Mouse (Mus musculus): ENCODE data around the gene Slc22a21. TPM values are rescaled to one million over a fixed set of nuclear protein-coding genes. Genes with fewer than 3 reads are reported as not detected.
"Not testable (repeated sequence)": the region's sequence is repeated elsewhere in the genome, so short reads cannot be mapped to it uniquely, and the experiment has no call there.

The Slc22a21 gene
- total RNA-seq (2021) = 1 to 10 TPM; 1.9 to 2.6 TPM

DNA sequence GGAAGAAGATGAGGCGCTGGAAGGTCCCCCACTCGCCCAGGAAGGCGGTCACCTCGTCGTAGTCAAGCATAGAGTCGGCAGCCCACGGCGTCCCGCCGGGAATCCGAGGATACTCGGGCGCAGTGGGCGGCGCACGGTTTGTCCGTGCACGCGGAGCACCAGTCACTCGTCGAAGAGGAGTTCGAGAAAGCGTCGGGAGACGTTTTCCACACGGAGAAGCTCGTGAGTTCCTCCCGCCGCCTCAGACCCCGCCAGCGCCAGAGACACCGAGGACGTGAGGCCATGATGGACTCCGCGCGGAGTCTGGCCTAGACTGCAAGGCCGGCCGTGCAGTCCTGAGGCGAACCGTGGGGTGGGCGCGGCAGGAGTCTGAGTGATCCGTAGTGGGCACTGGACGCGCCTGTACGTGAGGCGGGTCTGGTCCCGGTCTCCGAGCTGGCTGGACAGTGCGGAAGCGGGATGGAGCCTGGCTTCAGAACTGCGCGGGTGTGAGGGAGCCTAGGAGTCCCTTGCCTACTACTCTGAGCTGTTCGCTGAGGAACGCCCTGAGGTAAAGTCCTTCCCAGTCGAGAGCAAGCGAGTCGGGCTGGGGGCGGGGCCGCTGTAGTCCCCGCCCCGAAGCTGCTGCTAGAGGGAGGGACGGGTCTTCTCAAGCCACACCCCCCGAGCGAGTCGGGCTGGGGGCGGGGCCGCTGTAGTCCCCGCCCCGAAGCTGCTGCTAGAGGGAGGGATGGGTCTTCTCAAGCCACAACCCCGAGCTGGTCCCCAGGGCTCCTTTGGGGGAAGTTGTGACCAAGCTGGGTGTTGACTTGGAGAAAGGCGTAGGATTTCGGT, at the start of gene Slc22a21:
Gene Slc22a21, minus strand, starts transcription at position 545 of the 834 bp plus-strand sequence.
- intact Hi-C loops (cut with DNase I) = loop anchor here (1.0 kb wide), 1 partner anchor 89 kb away; the partner anchor contains the start of gene Slc22a5
- DNase-seq = peak; percentile 66 to 67

DNA sequence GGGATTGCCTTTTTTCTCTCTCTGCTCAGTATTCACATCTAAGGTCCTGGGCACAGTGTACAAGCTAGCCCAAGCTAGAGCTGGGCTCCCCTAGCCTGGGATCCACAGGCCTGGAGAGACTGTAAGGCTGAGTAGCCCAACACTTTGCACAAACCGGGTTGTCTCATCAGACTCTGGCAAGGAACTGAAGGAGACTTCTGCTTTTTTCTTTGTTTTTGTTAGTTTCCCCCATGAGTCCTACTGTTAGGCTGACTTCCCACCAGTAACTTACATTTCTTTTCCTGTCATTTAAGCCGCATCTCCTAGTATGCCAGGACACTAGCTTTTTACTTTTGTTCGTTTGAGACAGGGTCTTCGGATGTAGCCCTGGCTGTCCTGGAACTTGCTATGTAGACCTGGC, 48.9 kb upstream of the Slc22a21 start:
- intact Hi-C loops (cut with DNase I) = loop anchor here (2.0 kb wide), 1 partner anchor 26 kb away; no protein-coding TSS in a partner anchor
- no peak for DNase-seq

DNA sequence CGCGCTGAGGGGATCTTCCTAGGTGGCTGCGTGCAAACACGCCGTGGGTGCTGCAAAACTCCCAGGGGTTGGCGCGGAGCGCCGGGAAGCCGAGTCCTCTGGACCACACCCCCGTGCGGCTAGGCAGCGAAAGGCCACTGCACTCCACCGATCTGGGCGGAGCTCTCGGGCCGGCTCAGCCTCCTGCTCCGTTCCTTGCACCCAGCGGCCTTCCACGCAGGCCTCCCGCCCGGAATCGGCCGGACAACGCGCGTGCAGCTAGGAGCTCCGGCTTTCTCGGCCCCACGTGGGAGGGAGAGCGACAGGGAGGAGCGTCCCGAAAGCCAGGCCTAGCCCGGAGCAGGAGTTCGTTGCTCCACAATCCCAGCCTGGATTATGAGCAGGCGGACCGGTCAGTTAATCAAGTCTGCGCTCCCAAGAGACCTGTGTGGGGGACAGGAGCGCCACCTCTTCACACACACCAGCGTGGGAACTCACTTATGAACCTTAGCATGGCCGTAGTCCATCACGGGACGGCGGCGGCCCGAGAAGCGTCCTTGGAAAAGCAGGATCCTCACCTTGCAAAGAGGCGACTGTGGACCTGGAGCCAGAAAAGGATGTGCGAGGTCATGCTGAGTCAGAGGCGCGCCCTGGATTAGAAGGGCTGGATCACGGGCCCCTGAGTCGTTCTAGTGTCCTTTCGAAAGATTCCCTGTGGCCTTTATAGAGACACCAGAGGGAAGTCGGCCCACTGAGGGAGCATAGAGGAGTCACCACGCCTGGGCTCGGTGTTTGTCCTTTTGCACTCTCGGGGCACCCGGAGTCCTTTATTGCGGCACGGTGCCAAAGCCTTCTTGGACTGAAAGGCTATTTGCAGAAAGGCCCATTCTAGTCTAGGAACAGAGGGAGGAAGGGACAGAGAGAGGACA, 48.2 kb upstream of the Slc22a21 start, which contains the start of gene Slc22a4:
Gene Slc22a4, minus strand, starts transcription at position 47 of the 908 bp plus-strand sequence.
- DNase-seq = peak; percentile 78 to 80
- intact Hi-C loops (cut with DNase I) = loop anchor here (2.0 kb wide), 1 partner anchor 25 kb away; no protein-coding TSS in a partner anchor

DNA sequence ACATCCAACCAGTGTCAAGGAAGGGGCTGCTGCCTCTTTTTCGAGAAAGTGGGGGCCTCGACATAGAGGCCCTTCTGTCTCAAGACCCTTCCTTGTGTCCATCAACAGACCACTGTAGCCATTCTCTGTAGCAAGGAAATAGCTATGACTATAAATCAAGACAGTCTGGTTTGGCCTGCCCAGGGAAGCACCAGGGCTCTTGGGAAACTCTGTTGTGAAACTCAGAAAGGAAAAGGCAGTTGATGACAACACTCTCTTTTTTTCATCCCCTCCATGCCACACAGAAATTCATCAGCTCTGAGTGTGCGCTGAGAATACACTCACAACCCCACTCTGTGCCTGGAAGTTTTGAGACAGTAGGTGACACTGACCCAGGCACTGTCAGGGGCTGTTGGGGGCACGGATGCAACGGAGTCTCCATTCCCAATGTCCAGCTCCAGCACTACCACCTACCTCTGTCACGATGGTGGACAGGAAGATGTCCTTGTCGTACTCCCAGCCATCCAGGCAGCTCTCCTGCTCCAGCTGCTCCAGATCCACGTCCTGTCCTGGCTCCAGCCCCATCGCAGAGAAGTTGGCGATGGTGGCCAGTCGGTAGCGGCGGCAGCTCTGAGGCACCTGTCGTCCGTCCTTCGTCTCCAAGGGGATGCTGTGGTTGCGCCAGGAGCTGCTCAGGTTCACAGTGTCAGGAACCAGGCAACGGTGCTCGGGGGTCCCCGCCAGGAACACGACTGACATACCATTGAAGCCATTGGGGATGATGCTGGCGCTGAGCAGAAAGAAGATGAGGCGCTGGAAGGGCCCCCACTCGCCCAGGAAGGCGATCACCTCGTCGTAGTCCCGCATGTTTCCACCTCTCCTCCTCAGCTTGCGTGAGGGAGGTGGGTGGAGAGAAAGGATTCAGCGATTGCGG, 47.3 kb upstream of the Slc22a21 start:
- DNase-seq = no peak
- intact Hi-C loops (cut with DNase I) = loop anchor here (2.0 kb wide), 1 partner anchor 25 kb away; no protein-coding TSS in a partner anchor

DNA sequence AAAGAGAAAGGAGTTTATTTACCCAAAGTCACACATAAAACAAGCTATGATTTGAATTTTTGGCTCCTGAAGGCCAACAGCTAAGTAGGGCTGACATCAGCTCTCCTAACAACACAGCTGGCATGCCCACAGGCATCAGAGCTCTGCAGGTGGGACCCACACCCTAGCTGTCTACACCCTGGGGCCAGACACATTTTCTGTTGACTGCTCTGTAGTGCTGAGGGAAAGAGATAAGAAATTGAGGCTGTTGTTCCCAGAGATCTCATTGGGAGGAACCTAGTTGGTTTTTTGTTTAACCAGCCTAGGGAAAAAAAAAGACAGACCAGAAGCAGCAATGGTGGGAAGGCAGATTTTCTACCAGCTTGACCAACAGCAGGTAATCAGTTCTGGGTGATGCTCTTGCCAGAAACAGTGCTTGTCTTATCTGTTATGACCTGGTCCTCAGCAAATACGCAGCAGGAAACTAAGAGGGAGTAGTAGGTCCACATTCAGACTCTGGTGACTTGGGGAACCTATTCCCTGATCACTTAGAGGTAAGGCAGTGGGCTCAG, 46.4 kb upstream of the Slc22a21 start:
- no peak for DNase-seq
- intact Hi-C loops (cut with DNase I) = no loop called here

DNA sequence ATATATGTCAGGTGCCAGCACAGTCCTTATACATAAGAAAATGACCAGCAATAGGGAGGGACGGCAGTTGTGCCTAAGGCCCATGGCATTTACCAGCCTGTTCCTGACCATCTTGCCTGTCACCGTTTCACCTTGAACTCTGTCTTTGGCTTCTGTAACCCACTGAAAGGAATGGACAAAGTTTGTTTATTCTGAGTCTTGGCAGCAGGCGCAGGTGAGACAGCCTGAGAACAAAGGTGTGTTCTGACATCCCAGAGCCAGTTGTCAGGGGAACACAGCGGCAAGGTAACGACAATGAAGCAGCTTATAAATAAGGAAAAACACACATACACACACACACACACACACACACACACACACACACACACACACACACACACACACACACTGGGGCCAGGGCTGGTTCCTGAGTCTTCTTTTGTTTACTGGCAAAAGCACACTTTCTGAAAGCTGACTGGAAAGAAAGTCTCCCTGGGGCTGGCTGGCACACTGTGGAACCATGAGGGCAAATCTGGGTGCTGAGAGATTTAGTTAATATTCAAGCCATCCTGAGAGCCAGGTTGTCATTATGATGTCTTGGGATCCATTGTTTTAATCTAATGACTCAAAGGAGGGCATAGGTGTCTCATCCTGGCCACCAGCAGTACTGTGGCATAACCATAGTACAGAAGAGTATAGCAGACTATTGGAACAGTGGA, 41.4 kb upstream of the Slc22a21 start:
- intact Hi-C loops (cut with DNase I) = no loop called here
- DNase-seq = no peak

DNA sequence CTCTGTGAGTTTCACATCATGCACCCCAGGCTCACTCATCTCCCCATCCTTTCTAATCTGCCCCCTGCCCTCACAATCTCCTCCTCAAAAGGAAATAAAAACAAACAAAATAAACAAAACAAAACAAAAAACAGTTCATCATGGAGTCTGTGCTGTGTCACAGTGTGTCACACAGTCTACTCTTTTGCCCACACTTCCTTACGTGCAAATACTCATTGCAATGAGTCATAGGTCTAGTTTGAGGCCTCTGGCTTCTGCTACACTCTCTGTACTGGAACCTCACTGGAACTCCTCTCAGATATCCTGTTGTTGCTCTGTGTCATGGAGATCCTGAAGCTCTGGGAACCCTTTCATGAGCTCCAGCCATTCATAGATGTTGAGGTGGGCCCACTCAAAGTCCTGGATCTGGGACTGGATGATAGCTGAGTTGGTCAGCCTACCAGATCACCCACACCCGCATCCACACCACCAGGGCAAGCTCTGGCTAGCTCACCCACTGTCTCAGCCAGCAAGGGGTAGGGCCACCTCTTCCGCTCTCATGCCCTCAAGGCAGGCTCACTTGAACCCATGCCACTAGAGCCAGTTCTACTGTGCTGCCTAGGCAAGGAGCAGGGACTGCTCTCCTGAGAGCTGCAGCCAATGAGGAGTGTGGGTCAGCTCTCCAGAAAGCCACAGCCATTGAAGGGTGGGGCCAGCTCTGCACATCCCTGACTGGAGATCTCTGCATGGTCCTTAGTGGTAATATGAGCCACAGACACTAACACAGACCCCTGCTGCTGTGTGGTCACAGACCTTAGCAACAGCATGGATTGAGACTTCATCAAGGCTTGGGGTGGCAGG, 39.0 kb upstream of the Slc22a21 start:
- intact Hi-C loops (cut with DNase I) = no loop called here
- DNase-seq = no peak

DNA sequence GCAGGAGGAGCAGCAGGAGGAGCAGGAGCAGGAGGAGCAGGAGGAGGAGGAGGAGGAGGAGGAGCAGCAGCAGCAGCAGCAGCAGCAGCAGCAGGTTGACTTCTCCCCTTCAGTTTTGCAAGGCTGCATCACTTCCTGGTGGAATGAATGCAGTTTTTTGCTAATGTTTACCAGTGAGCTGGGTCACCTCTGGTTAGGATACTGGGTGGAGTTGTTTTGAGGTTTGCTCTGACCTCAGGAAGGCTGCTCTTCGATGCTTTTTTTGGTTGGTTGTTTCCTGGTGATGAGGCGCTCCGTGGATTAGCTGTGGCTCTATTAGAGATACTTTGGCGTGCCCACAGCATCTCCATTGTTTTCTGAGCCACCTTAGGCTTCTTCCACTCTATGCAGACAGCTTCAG, 37.5 kb upstream of the Slc22a21 start:
- intact Hi-C loops (cut with DNase I) = no loop called here

DNA sequence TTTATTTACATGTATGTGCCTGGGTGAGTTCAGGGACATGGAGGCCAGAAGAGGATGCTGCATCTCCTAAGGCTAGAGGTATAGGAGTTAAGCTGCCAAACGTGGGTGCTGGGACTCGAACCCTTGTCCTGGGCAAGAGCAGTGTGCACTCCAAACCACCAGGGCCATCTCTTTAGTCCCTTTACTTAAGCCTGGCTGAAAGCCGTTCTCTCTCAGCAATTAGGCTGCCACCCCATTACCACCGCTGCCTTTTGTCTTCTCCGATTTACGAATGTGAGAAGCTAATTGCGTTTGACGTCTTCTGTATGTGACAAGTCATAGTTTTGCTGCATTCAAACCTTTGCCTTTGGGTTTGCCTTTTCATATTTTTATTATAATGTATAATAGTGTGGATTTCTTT, 35.9 kb upstream of the Slc22a21 start:
- intact Hi-C loops (cut with DNase I) = no loop called here
- DNase-seq = no peak

More for the DNA sequence above, 37.5 kb upstream of the Slc22a21 start:
- DNase-seq = no peak

DNA sequence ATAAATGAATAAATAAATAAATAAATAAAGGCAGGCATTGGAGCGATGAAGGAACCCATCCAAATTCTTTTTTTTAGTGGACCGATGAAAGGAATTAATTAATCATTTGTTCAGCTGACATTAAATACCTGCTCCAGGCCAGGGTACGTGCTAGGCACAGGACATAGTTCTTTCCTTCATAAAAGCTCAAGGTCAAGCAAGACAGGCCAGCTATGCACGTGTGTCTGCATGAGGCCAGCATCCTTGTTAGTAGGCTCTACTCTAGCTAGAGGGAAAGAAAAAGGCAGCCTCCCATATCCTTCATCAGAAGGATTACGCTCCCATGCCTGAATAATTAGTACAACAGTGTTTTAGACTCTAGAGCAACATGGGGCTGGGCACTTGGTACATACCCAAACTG, 32.8 kb upstream of the Slc22a21 start:
- intact Hi-C loops (cut with DNase I) = no loop called here
- no peak for DNase-seq

DNA sequence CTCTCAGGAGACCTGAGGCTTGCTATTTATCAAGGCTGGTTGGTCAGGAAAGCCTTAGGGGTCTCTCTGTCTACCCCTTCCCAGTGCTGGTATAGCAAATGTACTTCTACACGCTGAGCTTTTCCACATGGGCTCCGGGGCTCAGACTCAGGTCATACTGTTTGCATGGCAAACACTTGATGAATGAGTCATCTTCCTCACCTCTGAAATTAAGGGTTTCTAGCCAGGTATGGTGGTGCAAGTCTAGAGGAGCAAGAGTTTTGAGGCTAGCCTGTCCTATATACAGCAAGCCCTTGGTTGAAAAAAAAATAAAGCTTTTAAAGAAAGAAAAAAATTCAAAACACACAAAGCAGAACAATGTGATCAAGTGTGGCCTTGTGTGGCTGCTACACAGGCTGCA, 31.1 kb upstream of the Slc22a21 start:
- intact Hi-C loops (cut with DNase I) = no loop called here
- no peak for DNase-seq

DNA sequence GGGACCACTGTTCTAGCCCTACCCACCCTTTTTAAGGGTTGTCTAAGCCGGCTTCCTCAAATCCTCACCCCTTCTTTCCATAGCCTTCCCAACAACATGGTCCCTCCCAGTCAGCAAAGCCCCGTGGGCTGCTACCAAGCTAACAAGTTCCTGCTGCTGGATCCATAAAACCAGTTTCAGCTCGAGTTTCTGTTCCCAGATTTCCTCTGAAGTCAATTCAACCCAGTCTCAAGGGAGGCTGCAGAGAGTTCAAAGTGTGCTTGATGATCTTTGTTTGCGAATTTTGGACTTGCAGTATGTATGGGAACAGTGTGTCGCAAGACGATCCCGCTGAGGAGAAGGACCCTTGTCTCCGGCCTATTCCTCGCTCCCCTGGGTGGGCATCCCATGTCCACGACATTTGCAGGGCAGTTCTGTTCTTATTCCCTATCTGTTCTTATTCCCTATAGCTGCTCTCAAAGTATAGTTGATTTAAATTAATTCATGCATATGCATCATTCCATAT, 28.3 kb upstream of the Slc22a21 start:
- intact Hi-C loops (cut with DNase I) = loop anchor here (10.0 kb wide), 1 partner anchor 346 kb away; no protein-coding TSS in a partner anchor
- no peak for DNase-seq

DNA sequence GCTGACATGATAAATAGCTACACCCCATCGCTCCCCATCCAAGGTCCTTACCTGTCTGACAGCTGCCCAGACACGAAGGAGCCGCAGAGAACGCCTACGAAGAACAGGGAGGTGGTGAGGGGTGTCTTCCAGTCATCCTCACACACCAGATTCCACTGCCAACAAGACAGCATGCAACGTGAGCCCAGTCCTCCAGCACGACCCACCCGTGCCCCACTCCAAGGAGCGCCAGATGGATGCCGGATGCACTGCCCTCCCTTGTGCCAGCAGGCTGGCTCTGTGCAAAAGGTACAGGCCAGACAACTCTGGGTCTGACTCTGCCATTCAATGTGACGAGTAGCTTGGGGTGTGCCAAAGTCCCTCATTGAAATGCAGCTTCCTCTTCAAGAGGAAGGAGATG, 27.6 kb upstream of the Slc22a21 start:
- DNase-seq = no peak
- intact Hi-C loops (cut with DNase I) = loop anchor here (10.0 kb wide), 1 partner anchor 347 kb away; no protein-coding TSS in a partner anchor

DNA sequence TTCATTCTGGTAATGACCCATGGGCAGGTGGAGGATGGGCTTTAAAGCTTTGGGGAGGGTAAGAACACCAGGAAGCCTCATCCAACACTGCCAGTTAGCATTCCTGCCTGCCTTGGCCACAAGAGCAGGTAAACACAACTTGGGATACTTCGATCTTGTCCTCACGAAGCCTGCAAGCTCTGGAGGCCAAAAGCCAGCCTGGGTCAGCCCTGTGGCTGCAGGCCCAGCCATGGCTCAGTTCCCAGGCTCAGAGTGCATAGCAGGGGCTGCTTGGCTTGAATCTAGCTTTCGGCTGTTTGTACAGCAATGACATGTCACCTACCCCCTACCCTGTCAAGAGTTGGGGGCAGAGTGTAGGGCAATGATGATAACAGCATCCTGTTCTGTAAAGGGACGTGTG, 26.8 kb upstream of the Slc22a21 start:
- intact Hi-C loops (cut with DNase I) = loop anchor here (10.0 kb wide), 1 partner anchor 348 kb away; no protein-coding TSS in a partner anchor

DNA sequence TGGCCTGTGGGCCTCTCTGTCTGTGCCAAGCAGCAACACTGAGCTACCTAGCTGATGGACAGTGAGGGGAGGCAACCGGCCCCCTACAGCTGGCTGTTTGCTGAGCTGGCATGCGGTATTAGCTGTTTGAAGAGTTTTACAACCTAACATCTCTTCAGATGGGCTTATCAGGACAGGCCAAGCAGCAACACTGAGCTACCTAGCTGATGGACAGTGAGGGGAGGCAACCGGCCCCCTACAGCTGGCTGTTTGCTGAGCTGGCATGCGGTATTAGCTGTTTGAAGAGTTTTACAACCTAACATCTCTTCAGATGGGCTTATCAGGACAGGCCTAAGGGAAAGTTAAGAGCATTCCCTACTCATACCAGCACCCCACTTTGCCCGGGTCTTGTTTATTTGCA, 26.2 kb upstream of the Slc22a21 start:
- DNase-seq = not testable (repeated sequence)
- intact Hi-C loops (cut with DNase I) = loop anchor here (10.0 kb wide), 1 partner anchor 348 kb away; no protein-coding TSS in a partner anchor

More for the DNA sequence above, 26.8 kb upstream of the Slc22a21 start:
- peak; percentile 69 to 71 for DNase-seq

DNA sequence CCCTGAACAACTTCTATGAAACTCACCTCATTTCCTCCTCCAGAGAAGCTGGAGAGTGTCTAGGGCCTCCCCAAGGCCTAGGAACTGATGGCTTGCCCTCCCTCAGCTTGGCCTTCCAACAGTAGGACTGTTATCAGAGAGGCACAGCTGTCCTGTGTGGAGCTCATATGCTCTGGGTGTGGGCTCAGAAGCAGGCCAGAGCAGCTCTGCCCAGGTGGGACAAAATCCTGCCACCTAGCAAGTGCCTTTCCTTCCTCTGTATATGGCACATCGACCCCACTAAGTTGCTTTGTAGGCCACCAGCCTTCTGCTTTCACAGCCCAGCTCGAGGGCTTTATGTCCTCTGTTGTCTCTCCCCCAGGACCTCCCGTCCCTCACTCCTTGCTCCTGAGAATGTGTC, 24.6 kb upstream of the Slc22a21 start:
- no peak for DNase-seq
- intact Hi-C loops (cut with DNase I) = loop anchor here (10.0 kb wide), 1 partner anchor 350 kb away; no protein-coding TSS in a partner anchor

DNA sequence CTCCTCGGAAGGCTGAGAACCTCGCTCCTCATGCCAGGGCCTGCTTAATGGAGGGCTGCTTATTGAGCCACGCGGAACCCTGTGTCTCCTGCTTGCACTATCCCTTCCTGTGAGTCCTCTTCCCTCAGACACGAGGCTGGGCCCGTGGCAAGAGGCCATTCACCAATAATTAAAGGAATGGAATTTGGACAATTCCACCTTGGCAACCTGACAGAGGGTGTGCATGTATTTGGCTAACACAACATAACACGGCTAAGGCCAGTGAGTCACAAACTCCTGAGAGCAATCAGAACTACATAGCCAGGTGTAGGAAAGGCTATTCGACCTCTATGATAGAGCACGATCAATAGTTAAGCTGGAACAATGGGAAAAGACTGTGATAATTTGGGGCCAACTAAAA, 24.1 kb upstream of the Slc22a21 start:
- intact Hi-C loops (cut with DNase I) = loop anchor here (10.0 kb wide), 1 partner anchor 351 kb away; no protein-coding TSS in a partner anchor
- DNase-seq = peak in 1 of 2 experiments; percentile 27

Data from heart, postnatal 36 days (tissue).